Mouse (Mus musculus) gonadal fat pad, adult 2 months (tissue): ENCODE measurements around the gene Psd. TPM values are rescaled to one million over a fixed set of nuclear protein-coding genes. Genes with fewer than 3 reads are reported as not detected.

Experiments
- DNase-seq: peaks from one replicate; pipeline ENCODE4 v3.0.0-alpha.2; 2012; ENCODE audit warnings: low read depth
- polyA plus RNA-seq: library from polyadenylated mRNA; depleted of rRNA; stranded (reverse); fragments of >200 nt; gene quantifications from 2 replicates; pipeline ENCODE4 v1.2.3, GENCODE M21; 2012

Psd gene
- polyA plus RNA-seq, 1 experiment, result 10.3 TPM

- no peak for DNase-seq
Measured at GRCm38 (mm10) chr19:46338942-46339286, 12.0 kb upstream of the Psd start.

- no peak for DNase-seq
Measured at GRCm38 (mm10) chr19:46338331-46338936, 11.5 kb upstream of the Psd start, which contains the start of gene Cuedc2. Cuedc2 (minus strand) TSS chr19:46338702.

- DNase-seq, result no peak
Measured at GRCm38 (mm10) chr19:46337719-46338330, 10.9 kb upstream of the Psd start.

GRCm38 (mm10) chr19:46333906-46334305 lies 7.0 kb upstream of the Psd start:
- no peak for DNase-seq

GRCm38 (mm10) chr19:46332721-46333339 lies 5.9 kb upstream of the Psd start:
- DNase-seq, result no peak

- DNase-seq, result no peak
Measured at GRCm38 (mm10) chr19:46331936-46332335, 5.0 kb upstream of the Psd start.

GRCm38 (mm10) chr19:46331326-46331725 lies 4.4 kb upstream of the Psd start:
- no peak for DNase-seq

- DNase-seq, result no peak
Measured at GRCm38 (mm10) chr19:46330696-46331095, 3.7 kb upstream of the Psd start.

GRCm38 (mm10) chr19:46329951-46330350 lies 3.0 kb upstream of the Psd start:
- no peak for DNase-seq

- no peak for DNase-seq
Measured at GRCm38 (mm10) chr19:46329031-46329641, 2.2 kb upstream of the Psd start.

- no peak for DNase-seq
Measured at GRCm38 (mm10) chr19:46328081-46329030, 1.4 kb upstream of the Psd start, which contains the start of gene Fbxl15. Fbxl15 (plus strand) TSS chr19:46328184.

GRCm38 (mm10) chr19:46327531-46328064 lies 642 bp upstream of the Psd start:
- no peak for DNase-seq

- DNase-seq, result no peak
Measured at GRCm38 (mm10) chr19:46326019-46326755, 769 bp downstream of the Psd start.

- DNase-seq, result no peak
Measured at GRCm38 (mm10) chr19:46324918-46325317, 2.0 kb downstream of the Psd start.

- no peak for DNase-seq
Measured at GRCm38 (mm10) chr19:46324366-46324765, 2.6 kb downstream of the Psd start.

GRCm38 (mm10) chr19:46323716-46324115 lies 3.2 kb downstream of the Psd start:
- no peak for DNase-seq

- DNase-seq, result no peak
Measured at GRCm38 (mm10) chr19:46322996-46323572, 3.9 kb downstream of the Psd start.

GRCm38 (mm10) chr19:46322144-46322995 lies 4.6 kb downstream of the Psd start:
- DNase-seq, result no peak
